Mouse (Mus musculus) G1E (cell line): ENCODE data around the gene Wdr48. TPM values are rescaled to one million over a fixed set of nuclear protein-coding genes. Genes with fewer than 3 reads are reported as not detected.
A peak's percentile ranks its signal among the peaks of the same experiment; 100 is the strongest.

Experiments used
- ATAC-seq: 2 replicates; pipeline ENCODE4 v1.8.0; 2016; ENCODE audit warnings: mild to moderate bottlenecking; ENCODE audit not compliant: insufficient number of reproducible peaks, poor library complexity, low FRiP score, severe bottlenecking; ENCODE audit errors: extremely low read depth
- DNase-seq: peaks from one replicate; pipeline ENCODE4 v3.0.0; 2012; ENCODE audit warnings: low spot score
- H3K27me3 ChIP-seq: 2 replicates; pipeline ENCODE4 v1.6.1; 2012; ENCODE audit warnings: mild to moderate bottlenecking, low read length, inconsistent platforms; ENCODE audit not compliant: insufficient read depth
- H3K36me3 ChIP-seq: replicated peaks from 2 replicates; pipeline ENCODE3; 2012; ENCODE audit warnings: mild to moderate bottlenecking, inconsistent platforms
- H3K4me1 ChIP-seq: 2 replicates; pipeline ENCODE4 v1.6.1; 2012; ENCODE audit warnings: low read depth, low read length, inconsistent platforms, mixed read lengths; ENCODE audit not compliant: insufficient read depth
- H3K4me3 ChIP-seq: 2 replicates; pipeline ENCODE4 v1.5.1; 2012; ENCODE audit warnings: low read depth, mild to moderate bottlenecking, inconsistent platforms, low read length, moderate library complexity, mixed read lengths
- H3K9me3 ChIP-seq: replicated peaks from 2 replicates; pipeline ENCODE4 v1.6.1; 2012; ENCODE audit warnings: inconsistent platforms
- CTCF ChIP-seq: IDR thresholded peaks from 2 replicates; pipeline ENCODE4 v1.5.1; 2012; ENCODE audit warnings: low read depth, low read length, inconsistent platforms, mixed read lengths
- GATA1 ChIP-seq: IDR thresholded peaks from 2 replicates; pipeline ENCODE4 v1.6.1; 2012; ENCODE audit warnings: borderline replicate concordance, low read length, inconsistent platforms, mixed read lengths
- GATA2 ChIP-seq: IDR thresholded peaks from 2 replicates; pipeline ENCODE4 v1.6.1; 2012; ENCODE audit warnings: low read depth, low read length, inconsistent platforms, borderline replicate concordance
- POLR2AphosphoS5 ChIP-seq: IDR thresholded peaks from 2 replicates; pipeline ENCODE4 v1.6.1; 2012; ENCODE audit warnings: low read depth, low read length, inconsistent platforms; ENCODE audit not compliant: insufficient replicate concordance
- TAL1 ChIP-seq: conservative IDR thresholded peaks from 2 replicates; pipeline ENCODE4 v1.6.1; 2012; ENCODE audit warnings: low read depth, low read length, inconsistent platforms, mixed read lengths
- polyA plus RNA-seq: library from polyadenylated mRNA; stranded (reverse); fragments of >175 nt; gene quantifications from 2 replicates; pipeline ENCODE4 v1.2.3, GENCODE M21; 2012
- total RNA-seq, 2 experiments: library from RNA; stranded (forward) in 1 of 2; stranded (reverse) in 1 of 2; fragments of 200-1000 nt in 1 of 2; fragments of >200 nt in 1 of 2; fragmentation: Nextera tagmentation in 1 of 2; gene quantifications; 2 replicates each; pipeline ENCODE4 v1.2.3; 2014 to 2017

The Wdr48 gene
- total and polyA plus RNA-seq, 3 experiments: 14.5 to 99.9 (median 55.1) TPM

DNA sequence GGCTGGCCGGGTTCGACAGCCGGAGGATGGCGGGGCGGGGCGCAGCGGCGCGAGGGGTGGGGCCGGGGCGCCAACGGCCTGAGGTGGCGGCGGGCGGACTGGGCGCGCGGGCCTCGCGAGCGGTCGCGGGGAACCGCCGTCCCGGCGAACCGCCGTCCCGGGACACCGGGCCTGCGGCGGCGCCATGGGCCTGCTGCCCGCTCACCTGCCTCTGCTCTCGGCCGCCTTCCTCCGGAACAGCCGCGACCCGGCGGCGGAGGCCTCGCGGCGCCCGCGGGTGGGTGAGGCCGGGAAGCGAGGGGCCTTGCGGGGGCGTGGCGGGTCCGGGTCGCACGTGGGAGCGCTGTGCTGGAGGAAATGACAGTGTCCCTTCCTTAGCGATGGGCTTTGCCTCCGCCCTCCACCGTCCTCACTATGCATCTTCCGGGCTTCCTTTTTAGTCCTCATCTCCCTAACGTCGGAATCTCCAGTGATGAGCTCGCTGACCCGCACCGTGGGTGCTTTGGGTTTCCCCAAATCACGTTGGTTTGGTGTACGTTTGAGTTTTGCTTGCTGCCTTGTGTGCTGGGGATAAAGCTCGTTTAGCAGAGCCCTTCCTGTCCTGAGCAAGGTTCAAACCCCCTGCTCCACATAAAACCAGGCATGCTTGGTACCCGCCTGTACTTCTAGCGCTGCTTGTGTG lies 503 bp downstream of the Wdr48 start:
- peaks cover 48% of the 10 kb centered on the region for H3K4me1 ChIP-seq
- H3K9me3 ChIP-seq: no peaks in the 10 kb centered on the region
- ATAC-seq (no peak), DNase-seq (peak; percentile 63)
- TF ChIP-seq GATA1: no peak
- no peak for TF ChIP-seq GATA2
- TF ChIP-seq CTCF: no peak
- peak overlapping the region; percentile 95 for H3K4me3 ChIP-seq
- peaks cover 41% of the 10 kb centered on the region for H3K36me3 ChIP-seq
- H3K27me3 ChIP-seq: no peaks in the 10 kb centered on the region

- H3K4me3 ChIP-seq: no peak overlapping the region
- TF ChIP-seq GATA2: no peak
- TF ChIP-seq CTCF: no peak
- TF ChIP-seq POLR2AphosphoS5: no peak
- no peak for TF ChIP-seq GATA1
- TF ChIP-seq TAL1: no peak
- peaks cover 73% of the 10 kb centered on the region for H3K36me3 ChIP-seq
- H3K4me1 ChIP-seq: peaks cover 37% of the 10 kb centered on the region
- no peak for ATAC-seq
- no peaks in the 10 kb centered on the region for H3K9me3 ChIP-seq
- DNase-seq: no peak
- no peaks in the 10 kb centered on the region for H3K27me3 ChIP-seq
Measured at GRCm38 (mm10) chr9:119899446-119899845, 4.8 kb downstream of the Wdr48 start.

DNA sequence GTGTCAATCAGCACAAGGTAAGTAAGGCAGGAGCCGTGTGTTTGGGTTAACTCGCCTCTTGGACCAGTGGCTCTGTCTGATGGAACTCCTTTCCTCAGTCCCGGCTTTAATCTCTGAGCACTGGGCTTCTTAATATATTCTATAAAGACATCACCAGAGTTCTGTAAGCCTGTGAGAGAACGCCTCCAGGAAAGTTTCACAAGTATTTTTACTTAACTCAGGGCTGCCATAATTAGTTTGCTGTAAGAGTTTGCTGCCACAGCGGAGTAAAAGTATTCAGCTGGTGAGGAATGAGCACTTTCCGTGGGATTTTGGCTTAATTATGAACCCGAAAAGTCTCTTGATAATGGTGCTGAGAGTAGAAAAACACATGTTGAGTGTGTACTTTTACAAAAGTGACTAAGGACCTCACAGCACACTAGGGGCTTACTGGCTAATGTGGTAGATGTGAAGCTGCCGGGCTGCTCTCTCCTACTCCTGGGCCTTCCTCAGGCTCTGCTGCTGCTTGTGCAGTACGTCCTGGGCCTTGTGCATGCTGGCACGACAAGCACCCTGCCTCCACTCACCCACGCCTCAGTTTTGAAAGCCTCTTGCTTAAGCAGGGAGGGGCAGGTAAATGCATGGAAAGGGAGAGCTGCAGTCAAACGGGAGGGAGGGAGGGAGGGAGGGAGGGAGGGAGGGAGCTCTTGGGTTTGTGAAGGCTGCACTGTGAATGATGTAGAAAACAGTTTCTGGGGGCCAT lies 7.9 kb downstream of the Wdr48 start:
- TF ChIP-seq POLR2AphosphoS5 (no peak), GATA2 (no peak), TAL1 (no peak), GATA1 (no peak), CTCF (no peak)
- peaks cover 18% of the 10 kb centered on the region for H3K4me1 ChIP-seq
- ATAC-seq (no peak), DNase-seq (no peak)
- peaks cover 85% of the 10 kb centered on the region for H3K36me3 ChIP-seq
- no peaks in the 10 kb centered on the region for H3K9me3 ChIP-seq
- no peaks in the 10 kb centered on the region for H3K27me3 ChIP-seq
- no peak overlapping the region for H3K4me3 ChIP-seq

DNA sequence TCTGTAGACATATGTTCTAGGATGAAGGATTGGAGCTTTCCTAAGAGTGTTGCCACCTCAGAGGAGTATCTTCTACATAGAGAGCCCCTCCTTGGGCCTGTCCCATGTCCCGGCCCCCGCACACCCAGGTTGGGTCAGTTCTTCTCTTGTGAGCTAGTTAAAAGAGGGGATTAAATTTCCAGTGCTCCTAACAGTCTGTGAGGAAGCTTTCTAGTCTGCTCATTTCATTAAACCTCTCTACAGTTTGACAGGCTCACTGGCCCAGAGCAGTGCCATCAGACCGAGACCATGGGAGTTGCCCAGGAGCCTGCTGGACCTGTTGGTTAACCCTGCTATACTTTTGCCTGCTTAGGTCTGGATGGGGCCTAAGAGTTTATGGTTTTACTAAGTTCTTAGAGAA lies 14.0 kb downstream of the Wdr48 start:
- no peaks in the 10 kb centered on the region for H3K27me3 ChIP-seq
- H3K36me3 ChIP-seq: peaks cover 97% of the 10 kb centered on the region
- H3K9me3 ChIP-seq: no peaks in the 10 kb centered on the region
- H3K4me3 ChIP-seq: no peak overlapping the region
- TF ChIP-seq CTCF: no peak
- no peak for TF ChIP-seq POLR2AphosphoS5
- TF ChIP-seq GATA1: no peak
- H3K4me1 ChIP-seq: no peaks in the 10 kb centered on the region
- DNase-seq (no peak), ATAC-seq (no peak)

GRCm38 (mm10) chr9:119909931-119910330 lies 15.3 kb downstream of the Wdr48 start:
- Histone ChIP-seq H3K36me3 (peaks cover 97% of the 10 kb centered on the region), H3K27me3 (no peaks in the 10 kb centered on the region), H3K4me3 (no peak overlapping the region), H3K9me3 (no peaks in the 10 kb centered on the region), H3K4me1 (no peaks in the 10 kb centered on the region)
- no peak for TF ChIP-seq CTCF
- no peak for TF ChIP-seq TAL1
- ATAC-seq: no peak
- no peak for DNase-seq

- Histone ChIP-seq H3K27me3 (no peaks in the 10 kb centered on the region), H3K4me1 (no peaks in the 10 kb centered on the region), H3K4me3 (no peak overlapping the region), H3K36me3 (peaks cover 99% of the 10 kb centered on the region), H3K9me3 (no peaks in the 10 kb centered on the region)
- ATAC-seq: no peak
- TF ChIP-seq POLR2AphosphoS5: no peak
- TF ChIP-seq CTCF: no peak
- no peak for TF ChIP-seq TAL1
- no peak for TF ChIP-seq GATA1
- TF ChIP-seq GATA2: no peak
- no peak for DNase-seq
Measured at GRCm38 (mm10) chr9:119913087-119913838, 18.6 kb downstream of the Wdr48 start.
